Mouse (Mus musculus) brown adipose tissue, adult 24 weeks (tissue): Measurements from ENCODE around the gene Pacs2. TPM values are rescaled to one million over a fixed set of nuclear protein-coding genes. Genes with fewer than 3 reads are reported as not detected.

Experiments
- H3K27ac ChIP-seq: fragments of 200-500 bp; replicated peaks from 2 replicates; pipeline ENCODE4 v1.5.1; 2012; ENCODE audit warnings: low read depth, mild to moderate bottlenecking, low read length
- H3K4me1 ChIP-seq: fragments of 200-500 bp; 2 replicates; pipeline ENCODE4 v1.6.1; 2012; ENCODE audit warnings: low read length, mixed read lengths; ENCODE audit not compliant: control insufficient read depth, insufficient read depth, insufficient read length
- H3K4me3 ChIP-seq: fragments of 200-500 bp; 2 replicates; pipeline ENCODE4 v1.5.1; 2012; ENCODE audit warnings: low read depth, mild to moderate bottlenecking, low read length, moderate library complexity; ENCODE audit not compliant: insufficient read depth
- polyA plus RNA-seq: library from polyadenylated mRNA; stranded (reverse); fragments of >200 nt; gene quantifications from 2 replicates; pipeline ENCODE4 v1.2.4, GENCODE M21; 2012; ENCODE audit not compliant: missing spikeins, insufficient read depth, insufficient read length

Pacs2 gene
- polyA plus RNA-seq, 1 experiment: 15.8 TPM

DNA sequence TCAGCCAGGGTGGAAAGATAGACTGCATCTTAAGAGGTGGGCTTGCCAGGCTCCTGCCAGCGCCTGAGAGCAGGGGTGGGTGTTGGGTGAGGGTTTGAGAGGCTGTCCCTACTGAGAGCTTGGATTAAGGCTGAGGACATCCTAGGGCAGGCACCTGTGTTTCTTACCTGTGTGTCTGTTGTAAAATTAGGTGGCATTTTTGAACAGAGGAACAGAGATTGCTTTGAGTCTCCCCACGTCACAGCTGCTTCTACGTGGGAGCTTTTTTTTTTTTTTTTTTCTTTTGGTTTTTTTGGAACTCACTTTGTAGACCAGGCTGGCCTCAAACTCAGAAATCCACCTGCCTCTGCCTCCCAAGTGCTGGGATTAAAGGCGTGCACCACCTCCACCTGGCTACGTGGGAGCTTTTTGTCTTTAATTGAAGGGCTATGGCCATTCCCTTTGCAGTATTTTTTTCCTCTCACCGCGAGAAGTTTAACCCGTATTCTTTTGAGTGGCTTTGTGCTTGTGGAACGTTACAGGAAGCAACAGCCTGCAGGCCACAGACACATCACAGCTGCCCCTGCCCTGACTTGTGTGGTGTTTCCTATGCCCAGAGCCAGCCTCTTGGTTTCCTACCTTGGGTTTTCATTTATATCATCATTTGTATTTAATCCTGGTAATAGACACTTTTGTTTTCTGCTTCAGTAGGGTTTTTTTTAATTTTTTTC, 87.1 kb downstream of the Pacs2 start:
- H3K4me1 ChIP-seq: peaks cover 24% of the 10 kb centered on the region
- H3K4me3 ChIP-seq: no peak overlapping the region
- H3K27ac ChIP-seq: no peak overlapping the region

DNA sequence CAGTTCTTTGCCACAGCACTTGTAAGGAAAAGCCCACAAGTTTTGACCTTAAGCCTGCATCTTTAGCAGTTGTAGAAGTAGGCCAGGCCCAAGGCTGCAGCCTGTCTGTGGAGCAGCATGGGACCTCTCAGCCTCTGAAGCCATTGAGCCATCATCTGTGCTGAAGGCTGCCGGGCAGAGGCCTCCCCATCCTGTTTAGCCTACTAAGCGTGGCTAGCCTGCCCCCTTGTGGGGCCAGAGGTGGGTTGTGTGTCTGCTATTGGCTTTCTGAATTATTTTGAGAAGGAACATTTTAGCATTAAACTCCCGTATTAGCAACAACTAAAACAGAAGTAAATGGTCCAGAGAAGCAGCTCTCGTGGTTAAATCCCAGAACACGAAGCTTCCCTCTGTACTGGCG, 88.2 kb downstream of the Pacs2 start:
- H3K4me3 ChIP-seq: no peak overlapping the region
- no peak overlapping the region for H3K27ac ChIP-seq
- peaks cover 33% of the 10 kb centered on the region for H3K4me1 ChIP-seq

DNA sequence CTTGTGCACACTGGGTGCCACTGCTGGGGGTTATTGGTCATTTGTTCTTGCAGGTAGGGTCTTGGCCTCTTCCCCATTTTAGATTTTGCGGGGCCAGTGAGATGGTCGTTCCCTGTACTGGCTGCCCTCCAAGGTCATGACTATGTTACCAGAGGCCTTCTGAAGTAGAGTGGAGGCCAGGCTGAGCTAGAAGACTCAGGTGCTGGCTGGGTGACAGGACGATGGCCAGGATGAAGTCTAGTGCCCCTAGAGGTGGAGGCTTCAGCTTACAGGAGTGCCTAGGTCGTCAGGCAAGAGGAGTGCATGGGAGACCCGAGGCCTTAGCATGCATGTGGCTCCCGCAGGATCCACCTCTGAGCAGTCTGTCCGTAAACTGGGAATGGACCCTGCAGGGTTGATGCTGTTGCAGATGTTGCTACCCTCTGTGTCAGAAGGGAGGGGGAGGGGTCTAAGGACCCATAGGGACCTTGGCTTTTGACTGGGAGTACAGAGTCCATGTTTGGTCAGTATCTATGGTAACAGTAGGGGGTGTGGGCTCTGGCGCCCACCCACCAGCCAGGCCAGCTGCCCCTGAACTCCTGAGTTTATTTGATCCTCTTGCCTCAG, 89.6 kb downstream of the Pacs2 start:
- no peak overlapping the region for H3K4me3 ChIP-seq
- H3K27ac ChIP-seq: no peak overlapping the region
- peaks cover 29% of the 10 kb centered on the region for H3K4me1 ChIP-seq

- Histone ChIP-seq H3K4me1 (peaks cover 12% of the 10 kb centered on the region; the same call in 1 of the 2 replicates), H3K4me3 (no peak overlapping the region), H3K27ac (no peak overlapping the region)
Measured at GRCm38 (mm10) chr12:113106386-113106785, 92.1 kb downstream of the Pacs2 start.

DNA sequence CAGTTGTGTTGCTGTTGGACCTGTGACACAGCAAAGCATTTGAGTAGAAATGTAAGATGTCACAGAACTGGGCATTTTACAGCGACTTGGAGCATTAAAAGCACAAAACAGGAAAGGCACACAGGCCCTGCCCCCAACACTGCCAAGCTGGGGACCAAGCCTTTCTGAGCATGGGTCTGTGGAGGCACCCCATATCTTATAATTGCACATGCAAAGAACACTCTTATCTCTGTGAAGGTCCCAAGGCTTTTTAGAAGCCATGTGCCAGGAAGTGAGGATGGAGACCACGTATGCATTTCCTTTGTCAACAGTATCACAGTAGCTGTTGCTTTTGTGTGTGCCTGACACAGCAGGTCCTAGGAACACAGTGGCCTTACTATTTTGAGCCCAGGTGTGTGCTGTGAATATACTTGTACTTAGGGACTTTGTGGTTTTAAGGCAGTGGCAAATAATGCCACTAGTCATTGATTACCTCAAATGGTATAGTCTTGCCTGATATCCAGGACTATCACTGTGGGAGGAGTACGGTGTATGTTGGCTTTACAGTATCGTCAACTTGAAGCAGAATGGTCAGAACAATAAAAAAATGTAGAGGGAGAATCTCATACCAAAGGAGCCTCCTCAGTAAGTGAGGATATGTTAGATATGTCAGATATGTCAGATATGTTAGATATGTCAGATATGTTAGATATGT, 93.3 kb downstream of the Pacs2 start:
- no peak overlapping the region for H3K4me3 ChIP-seq
- no peak overlapping the region for H3K27ac ChIP-seq
- H3K4me1 ChIP-seq: peaks cover 12% of the 10 kb centered on the region; the same call in 1 of the 2 replicates

GRCm38 (mm10) chr12:113108528-113109283, 94.4 kb downstream of the Pacs2 start:
- Histone ChIP-seq H3K4me3 (no peak overlapping the region), H3K27ac (no peak overlapping the region), H3K4me1 (peaks cover 12% of the 10 kb centered on the region; the same call in 1 of the 2 replicates)

DNA sequence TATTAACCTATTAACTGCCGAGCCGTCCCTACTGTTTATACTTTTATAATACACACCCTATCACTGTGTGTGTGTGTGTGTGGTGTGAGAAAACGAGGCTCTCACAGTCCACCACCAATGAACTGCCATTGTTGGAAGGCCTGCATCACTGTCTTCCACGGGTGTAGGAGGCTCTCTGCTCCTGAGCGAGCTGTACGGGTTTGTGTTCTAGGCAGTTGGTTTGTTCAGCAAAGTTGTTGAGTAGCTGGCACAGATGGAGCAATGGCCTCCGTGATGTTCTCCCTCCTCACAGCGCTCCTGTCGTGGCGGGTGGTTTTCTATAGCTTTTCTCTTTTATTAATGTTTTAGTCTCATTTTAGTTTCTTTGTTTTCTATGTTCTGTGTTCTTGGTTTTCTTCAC, 95.5 kb downstream of the Pacs2 start:
- Histone ChIP-seq H3K4me1 (0 out of 2 replicates have a peak, but pooled peaks cover 10% of the 10 kb centered on the region), H3K4me3 (no peak overlapping the region), H3K27ac (no peak overlapping the region)

- H3K4me3 ChIP-seq: no peak overlapping the region
- no peaks in the 10 kb centered on the region for H3K4me1 ChIP-seq
- H3K27ac ChIP-seq: no peak overlapping the region
Measured at GRCm38 (mm10) chr12:113114141-113114540, 99.8 kb downstream of the Pacs2 start.

GRCm38 (mm10) chr12:113114856-113115538, 100.7 kb downstream of the Pacs2 start:
- Histone ChIP-seq H3K4me1 (no peaks in the 10 kb centered on the region), H3K4me3 (no peak overlapping the region), H3K27ac (no peak overlapping the region)

- Histone ChIP-seq H3K4me1 (no peaks in the 10 kb centered on the region), H3K4me3 (no peak overlapping the region), H3K27ac (no peak overlapping the region)
Measured at GRCm38 (mm10) chr12:113119516-113120410, 105.5 kb downstream of the Pacs2 start.

Other genes with a start within 250 kb of the Pacs2 start
- 2.9 and 3.2 TPM in 2 replicates for gene Ahnak2, start 211.9 kb upstream of the Pacs2 start, polyA plus RNA-seq
- gene Clba1, start 205.6 kb upstream of the Pacs2 start, polyA plus RNA-seq: 0.63 and 1.7 TPM in 2 replicates
- 3.1 and 5.5 TPM in 2 replicates for gene Cdca4, start 185.1 kb upstream of the Pacs2 start, polyA plus RNA-seq
- gene Gpr132, start 146.3 kb upstream of the Pacs2 start, polyA plus RNA-seq: not detected in 2 replicates
- gene Jag2, start 84.7 kb upstream of the Pacs2 start, polyA plus RNA-seq: 2.2 and 3.2 TPM in 2 replicates
- gene Nudt14, start 72.4 kb upstream of the Pacs2 start, polyA plus RNA-seq: 19.4 and 23.6 TPM in 2 replicates
- gene Btbd6, start 38.0 kb upstream of the Pacs2 start, polyA plus RNA-seq: 10.1 and 10.9 TPM in 2 replicates
- gene Brf1, start 13.8 kb upstream of the Pacs2 start, polyA plus RNA-seq: 11.1 and 12.2 TPM in 2 replicates
- not detected in 2 replicates for gene Tex22, start 60.0 kb downstream of the Pacs2 start, polyA plus RNA-seq
- 19.6 and 20.6 TPM in 2 replicates for gene Mta1, start 83.8 kb downstream of the Pacs2 start, polyA plus RNA-seq
- 29.0 and 29.8 TPM in 2 replicates for gene Crip2, start 125.7 kb downstream of the Pacs2 start, polyA plus RNA-seq
- gene Crip1, start 131.8 kb downstream of the Pacs2 start, polyA plus RNA-seq: 117 and 127 TPM in 2 replicates
- gene Tedc1, start 141.9 kb downstream of the Pacs2 start, polyA plus RNA-seq: not detected in 2 replicates
- gene Tmem121, start 171.4 kb downstream of the Pacs2 start, polyA plus RNA-seq: not detected in 2 replicates